Mouse (Mus musculus) neural tube, embryonic 10.5 days (tissue): ENCODE data around the gene Chid1.
A peak's percentile ranks its signal among the peaks of the same experiment; 100 is the strongest.
"Not testable (repeated sequence)": the region's sequence is repeated elsewhere in the genome, so short reads cannot be mapped to it uniquely, and the experiment has no call there.

Source experiments
- DNase-seq: peaks from one replicate; pipeline ENCODE4 v3.0.0-alpha.2; 2017; ENCODE audit warnings: low spot score; ENCODE audit errors: extremely low spot score

The Chid1 gene

GRCm38 (mm10) chr7:141463824-141464602 lies 75.6 kb downstream of the Chid1 start:
- no peak for DNase-seq

GRCm38 (mm10) chr7:141462333-141462821 lies 77.3 kb downstream of the Chid1 start:
- DNase-seq: no peak

- no peak for DNase-seq
These were observed 77.9 kb downstream of the Chid1 start for GRCm38 (mm10) chr7:141461521-141462332.

GRCm38 (mm10) chr7:141460391-141461113 lies 79.1 kb downstream of the Chid1 start, which contains the start of gene Cracr2b:
TSS of gene Cracr2b (plus strand) at chr7:141461094.
- DNase-seq: no peak

- DNase-seq: no peak
These were observed 79.7 kb downstream of the Chid1 start for GRCm38 (mm10) chr7:141460001-141460390.

GRCm38 (mm10) chr7:141459301-141459711 lies 80.4 kb downstream of the Chid1 start:
- DNase-seq: no peak

GRCm38 (mm10) chr7:141458661-141459060 lies 81.0 kb downstream of the Chid1 start:
- DNase-seq: peak; percentile 13

- DNase-seq: peak; percentile 40
These were observed 81.5 kb downstream of the Chid1 start for GRCm38 (mm10) chr7:141457986-141458660.

- no peak for DNase-seq
These were observed 82.4 kb downstream of the Chid1 start for GRCm38 (mm10) chr7:141457236-141457635.

- DNase-seq: no peak
These were observed 82.9 kb downstream of the Chid1 start for GRCm38 (mm10) chr7:141456739-141457138.

- DNase-seq: peak; percentile 39
These were observed 83.9 kb downstream of the Chid1 start for GRCm38 (mm10) chr7:141455610-141456314.

GRCm38 (mm10) chr7:141454967-141455551 lies 84.6 kb downstream of the Chid1 start, which contains the start of gene Pnpla2:
TSS of gene Pnpla2 (plus strand) at chr7:141455198.
- peak; percentile 88 for DNase-seq

GRCm38 (mm10) chr7:141453636-141454035 lies 86.0 kb downstream of the Chid1 start:
- no peak for DNase-seq

GRCm38 (mm10) chr7:141451928-141452327 lies 87.7 kb downstream of the Chid1 start:
- no peak for DNase-seq

GRCm38 (mm10) chr7:141447110-141447991 lies 92.3 kb downstream of the Chid1 start, which contains the start of gene Rplp2:
TSS of gene Rplp2 (plus strand) at chr7:141447370.
- DNase-seq: peak; percentile 94

- not testable (repeated sequence) for DNase-seq
These were observed 93.3 kb downstream of the Chid1 start for GRCm38 (mm10) chr7:141446374-141446773.

GRCm38 (mm10) chr7:141443828-141444237 lies 95.8 kb downstream of the Chid1 start, which contains the start of gene Pidd1:
TSS of gene Pidd1 (minus strand) at chr7:141444025.
- DNase-seq: no peak
